Mouse (Mus musculus) gastrocnemius, postnatal 25 days (tissue): Measurements from ENCODE around the gene Plxnd1. TPM values are rescaled to one million over a fixed set of nuclear protein-coding genes. Genes with fewer than 3 reads are reported as not detected.

ENCODE experiments used
- DNase-seq: peaks from one replicate; pipeline ENCODE4 v3.0.0; 2022
- long read RNA-seq, 2 experiments: library from polyadenylated mRNA; stranded (forward); transcript quantifications; one replicate each; pipeline ENCODE4 v2.0.0; 2021
- total RNA-seq, 2 experiments: library from RNA; stranded (reverse); gene quantifications; 1 replicate in 1 of 2; 2 replicates in 1 of 2; pipeline ENCODE4 v1.2.3; 2021

Plxnd1 gene
- total RNA-seq = 10 to 100 TPM; 25.7 TPM
- long read RNA-seq, experiment 1, partial matches to known transcripts = 1 of 5 reads
- long read RNA-seq, experiment 1, other reads (novel, unspliced or antisense) = 4 of 5 reads
- long read RNA-seq, experiment 2, partial matches to known transcripts = 3 of 3 reads
- long read RNA-seq, experiment 2, other reads (novel, unspliced or antisense) = 0 of 3 reads

GRCm38 (mm10) chr6:115994877-115995520 lies at the start of gene Plxnd1:
Plxnd1 (minus strand) TSS chr6:115995005.
- peak; percentile 94 for DNase-seq

- DNase-seq = no peak
These were observed 49.2 kb upstream of the Plxnd1 start for GRCm38 (mm10) chr6:116044039-116044438.

- no peak for DNase-seq
These were observed 43.4 kb upstream of the Plxnd1 start for GRCm38 (mm10) chr6:116038222-116038621.

GRCm38 (mm10) chr6:116037281-116037831 lies 42.6 kb upstream of the Plxnd1 start:
- DNase-seq = no peak

- DNase-seq = no peak
These were observed 41.8 kb upstream of the Plxnd1 start for GRCm38 (mm10) chr6:116036555-116036954.

- DNase-seq = no peak
These were observed 36.2 kb upstream of the Plxnd1 start for GRCm38 (mm10) chr6:116031052-116031451.

GRCm38 (mm10) chr6:116024666-116025065 lies 29.9 kb upstream of the Plxnd1 start:
- no peak for DNase-seq

GRCm38 (mm10) chr6:116021961-116022485 lies 27.2 kb upstream of the Plxnd1 start:
- DNase-seq = no peak

- DNase-seq = no peak
These were observed 21.1 kb upstream of the Plxnd1 start for GRCm38 (mm10) chr6:116015902-116016301.

- DNase-seq = no peak
These were observed 19.3 kb upstream of the Plxnd1 start for GRCm38 (mm10) chr6:116014111-116014510.

- DNase-seq = no peak
These were observed 18.9 kb upstream of the Plxnd1 start for GRCm38 (mm10) chr6:116013687-116014086.

GRCm38 (mm10) chr6:116010541-116010940 lies 15.7 kb upstream of the Plxnd1 start:
- peak; percentile 56 for DNase-seq

GRCm38 (mm10) chr6:116009426-116009825 lies 14.6 kb upstream of the Plxnd1 start:
- no peak for DNase-seq

GRCm38 (mm10) chr6:116007561-116008173 lies 12.9 kb upstream of the Plxnd1 start:
- DNase-seq = peak; percentile 60

- peak; percentile 85 for DNase-seq
These were observed 11.9 kb upstream of the Plxnd1 start for GRCm38 (mm10) chr6:116006731-116007130.

- DNase-seq = no peak
These were observed 11.1 kb upstream of the Plxnd1 start for GRCm38 (mm10) chr6:116005959-116006288.

GRCm38 (mm10) chr6:116005275-116005958 lies 10.6 kb upstream of the Plxnd1 start:
- DNase-seq = no peak

GRCm38 (mm10) chr6:116004716-116005115 lies 9.9 kb upstream of the Plxnd1 start:
- DNase-seq = no peak

GRCm38 (mm10) chr6:116004069-116004468 lies 9.3 kb upstream of the Plxnd1 start:
- DNase-seq = peak; percentile 58

GRCm38 (mm10) chr6:116003516-116003915 lies 8.7 kb upstream of the Plxnd1 start:
- peak; percentile 24 for DNase-seq

- no peak for DNase-seq
These were observed 7.7 kb upstream of the Plxnd1 start for GRCm38 (mm10) chr6:116002311-116003104.

- no peak for DNase-seq
These were observed 6.0 kb upstream of the Plxnd1 start for GRCm38 (mm10) chr6:116000851-116001250.
